Mouse (Mus musculus) forebrain, postnatal 0 days (tissue): ENCODE data around the gene Klhl24. TPM values are rescaled to one million over a fixed set of nuclear protein-coding genes. Genes with fewer than 3 reads are reported as not detected.
A peak's percentile ranks its signal among the peaks of the same experiment; 100 is the strongest.

Source experiments
- ATAC-seq: fragments of 200-750 bp; cut with Nextera tagmentation; 2 replicates; pipeline ENCODE4 v1.8.0; 2017; ENCODE audit warnings: mild to moderate bottlenecking, moderate library complexity
- DNase-seq: peaks from one replicate; pipeline ENCODE4 v3.0.0-alpha.2; 2015
- H3K27ac ChIP-seq: fragments of 300-500 bp; sonication (generic); 2 replicates; pipeline ENCODE4 v1.5.1; 2014; ENCODE audit warnings: low read depth, mild to moderate bottlenecking, antibody characterized with exemption, low read length, moderate library complexity, mixed read lengths
- H3K27me3 ChIP-seq: fragments of 300-500 bp; sonication (generic); 2 replicates; pipeline ENCODE4 v1.6.1; 2014; ENCODE audit warnings: mild to moderate bottlenecking, low read length, mixed read lengths; ENCODE audit not compliant: insufficient read depth
- H3K36me3 ChIP-seq: fragments of 300-500 bp; sonication (generic); 2 replicates; pipeline ENCODE4 v1.6.1; 2014; ENCODE audit warnings: mild to moderate bottlenecking, moderate library complexity; ENCODE audit not compliant: insufficient read depth
- H3K4me1 ChIP-seq: fragments of 300-500 bp; sonication (generic); 2 replicates; pipeline ENCODE4 v1.6.1; 2014; ENCODE audit warnings: antibody characterized with exemption; ENCODE audit not compliant: insufficient read depth
- H3K4me2 ChIP-seq: fragments of 300-500 bp; sonication (generic); 2 replicates; pipeline ENCODE4 v1.6.1; 2014; ENCODE audit warnings: low read depth, mild to moderate bottlenecking, moderate library complexity
- H3K4me3 ChIP-seq: fragments of 300-500 bp; sonication (generic); 2 replicates; pipeline ENCODE4 v1.5.1; 2014; ENCODE audit warnings: low read depth, low read length, mixed read lengths
- H3K9ac ChIP-seq: fragments of 300-500 bp; sonication (generic); 2 replicates; pipeline ENCODE4 v1.6.1; 2014; ENCODE audit warnings: mild to moderate bottlenecking
- H3K9me3 ChIP-seq: fragments of 300-500 bp; sonication (generic); 2 replicates; pipeline ENCODE4 v1.6.1; 2016; ENCODE audit warnings: low read length
- CTCF ChIP-seq: sonication (generic); IDR thresholded peaks from 2 replicates; pipeline ENCODE4 v1.5.1; 2016; ENCODE audit warnings: antibody characterized with exemption, control low read depth, low read depth
- WGBS: fragments of 180-500 bp; shearing (Covaris S2); extraction: QIAGEN DNeasy Blood & Tissue Kit; methylation state at CpG from one replicate; pipeline ENCODE4 v1.1.7; 2014; 5-methylcytosine and 5-hydroxymethylcytosine counted together
- polyA plus RNA-seq: library from polyadenylated mRNA; unstranded; fragments of >200 nt; fragmentation: Nextera tagmentation; extraction: Ambion mirVana; gene quantifications from 2 replicates; pipeline ENCODE4 v1.2.1, GENCODE M21; 2015
- total RNA-seq: library from RNA; depleted of rRNA; stranded (reverse); fragments of >200 nt; gene quantifications from 2 replicates; pipeline ENCODE4 v1.2.3, GENCODE M21; 2014; rRNA removed

The Klhl24 gene
- total and polyA plus RNA-seq, 2 experiments from 2014 or later = 43.1 to 130 TPM

DNA sequence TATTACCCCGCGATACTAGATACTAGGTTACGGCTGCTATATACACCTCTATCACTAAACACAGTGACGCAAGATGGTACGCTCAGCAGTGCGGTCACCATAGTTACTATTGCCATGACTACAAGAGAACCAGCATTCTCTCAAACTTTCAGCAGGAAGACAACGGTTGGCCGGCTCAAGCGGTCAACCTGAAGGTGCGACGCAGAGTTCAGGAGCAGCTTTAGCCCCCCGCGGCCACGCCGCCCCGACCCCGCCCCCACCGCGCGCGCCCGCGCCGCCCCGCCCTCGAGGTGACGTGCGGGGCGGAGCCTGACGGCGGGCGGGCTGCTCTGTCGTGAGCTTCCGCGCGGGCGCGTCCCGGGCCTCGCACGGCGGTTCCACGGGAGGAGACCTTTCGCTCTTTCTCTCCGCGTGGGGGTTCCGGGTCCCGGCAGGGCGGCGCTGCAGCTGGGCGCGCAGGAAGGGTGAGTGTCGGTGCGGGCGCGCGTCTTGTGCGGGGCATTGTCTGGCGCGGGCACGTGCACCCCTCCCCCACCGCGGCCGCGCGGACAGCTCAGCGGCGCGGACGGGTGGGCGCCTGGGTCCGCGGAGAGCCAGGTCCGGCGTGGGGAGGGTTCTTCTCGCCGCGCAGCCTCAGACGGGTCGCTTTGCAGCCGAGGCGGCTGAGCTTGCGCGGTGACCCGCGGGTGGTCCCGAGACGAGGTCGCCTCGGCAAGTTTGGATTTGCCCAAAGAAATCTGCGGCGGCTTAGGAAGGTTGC is 43.6 kb downstream of the Klhl24 start, which contains the start of gene Yeats2:
Gene Yeats2 (plus strand): TSS at position 292 of the 760 bp plus-strand sequence.
- no peaks in the 10 kb centered on the region for H3K9me3 ChIP-seq
- H3K4me1 ChIP-seq = 0 out of 2 replicates have a peak, but pooled peaks cover 3% of the 10 kb centered on the region
- peak within 1 kb of the TSS; percentile 55 for H3K4me2 ChIP-seq
- no peaks in the 10 kb centered on the region for H3K27me3 ChIP-seq
- H3K27ac ChIP-seq = peak within 1 kb of the TSS; percentile 97
- 6% methylated on average over 82 of the region's 92 CpGs for WGBS
- TF ChIP-seq CTCF = peak; percentile 48
- DNase-seq = peak; percentile 89
- ATAC-seq = peak; percentile 96
- H3K4me3 ChIP-seq = peak within 1 kb of the TSS; percentile 84
- peak within 1 kb of the TSS; percentile 92 for H3K9ac ChIP-seq
- H3K36me3 ChIP-seq = no peaks in the 10 kb centered on the region

- no peak for TF ChIP-seq CTCF
These were observed 47.2 kb downstream of the Klhl24 start for GRCm38 (mm10) chr16:20144568-20144967.

GRCm38 (mm10) chr16:20151991-20152390 is 54.6 kb downstream of the Klhl24 start:
- Histone ChIP-seq H3K4me1 (no peaks in the 10 kb centered on the region), H3K9me3 (no peaks in the 10 kb centered on the region), H3K4me3 (no peak overlapping the region), H3K27ac (no peak overlapping the region), H3K36me3 (peaks cover 36% of the 10 kb centered on the region), H3K4me2 (no peak overlapping the region), H3K27me3 (no peaks in the 10 kb centered on the region), H3K9ac (no peak overlapping the region)
- no peak for ATAC-seq
- 80% methylated on average over 5 of the region's 5 CpGs for WGBS
- DNase-seq = no peak
- no peak for TF ChIP-seq CTCF

More at GRCm38 (mm10) chr16:20144568-20144967, 47.2 kb downstream of the Klhl24 start:
- H3K27me3 ChIP-seq = no peaks in the 10 kb centered on the region
- 0 out of 2 replicates have a peak, but pooled peaks cover 3% of the 10 kb centered on the region for H3K4me1 ChIP-seq
- ATAC-seq = no peak
- H3K27ac ChIP-seq = no peak overlapping the region
- DNase-seq = no peak
- 96% methylated on average over 3 of the region's 3 CpGs for WGBS
- H3K4me2 ChIP-seq = no peak overlapping the region
- no peak overlapping the region for H3K9ac ChIP-seq
- no peaks in the 10 kb centered on the region for H3K36me3 ChIP-seq
- H3K4me3 ChIP-seq = no peak overlapping the region
- no peaks in the 10 kb centered on the region for H3K9me3 ChIP-seq

- no peak for TF ChIP-seq CTCF
- Histone ChIP-seq H3K4me2 (no peak overlapping the region), H3K9ac (no peak overlapping the region), H3K36me3 (peaks cover 47% of the 10 kb centered on the region), H3K9me3 (no peaks in the 10 kb centered on the region), H3K4me1 (no peaks in the 10 kb centered on the region), H3K4me3 (no peak overlapping the region), H3K27ac (no peak overlapping the region), H3K27me3 (no peaks in the 10 kb centered on the region)
- ATAC-seq (no peak), DNase-seq (no peak)
- 64% methylated on average over 3 of the region's 3 CpGs for WGBS
These were observed 56.4 kb downstream of the Klhl24 start for GRCm38 (mm10) chr16:20153742-20154141.

- 81% methylated on average over 2 of the region's 2 CpGs for WGBS
- H3K27ac ChIP-seq = no peak overlapping the region
- peaks cover 75% of the 10 kb centered on the region for H3K36me3 ChIP-seq
- DNase-seq (no peak), ATAC-seq (no peak)
- peak; percentile 25 for TF ChIP-seq CTCF
- H3K27me3 ChIP-seq = no peaks in the 10 kb centered on the region
- H3K9me3 ChIP-seq = no peaks in the 10 kb centered on the region
- H3K4me3 ChIP-seq = no peak overlapping the region
- no peaks in the 10 kb centered on the region for H3K4me1 ChIP-seq
- no peak overlapping the region for H3K4me2 ChIP-seq
- H3K9ac ChIP-seq = no peak overlapping the region
These were observed 62.8 kb downstream of the Klhl24 start for GRCm38 (mm10) chr16:20160130-20160529.

DNA sequence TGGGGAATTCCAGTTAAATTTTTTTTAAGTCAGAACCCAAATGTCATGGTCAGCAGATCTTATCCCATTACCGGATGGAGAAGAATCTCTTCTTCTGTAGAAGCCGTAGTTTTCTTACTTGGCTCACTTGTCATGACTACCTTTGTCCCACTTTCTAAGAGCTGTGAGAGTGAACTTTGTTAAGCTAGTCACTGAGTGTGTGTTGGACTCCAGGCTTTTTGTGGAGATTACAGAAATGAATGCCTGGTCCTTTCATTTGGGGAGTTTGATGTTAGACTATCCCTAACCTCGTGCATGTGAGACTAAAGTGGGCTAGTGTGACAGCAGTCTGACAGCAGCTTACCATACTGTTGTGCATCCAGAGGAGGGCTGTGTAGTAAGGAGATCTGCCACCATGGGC is 71.7 kb downstream of the Klhl24 start:
- Histone ChIP-seq H3K36me3 (peaks cover 35% of the 10 kb centered on the region), H3K9ac (no peak overlapping the region), H3K27me3 (no peaks in the 10 kb centered on the region), H3K4me3 (no peak overlapping the region), H3K4me2 (no peak overlapping the region), H3K27ac (no peak overlapping the region), H3K4me1 (no peaks in the 10 kb centered on the region), H3K9me3 (no peaks in the 10 kb centered on the region)
- ATAC-seq (peak; percentile 36), DNase-seq (no peak)
- WGBS = 74% methylated on average over 3 of the region's 3 CpGs
- no peak for TF ChIP-seq CTCF

- TF ChIP-seq CTCF = no peak
- H3K27ac ChIP-seq = no peak overlapping the region
- H3K9me3 ChIP-seq = no peaks in the 10 kb centered on the region
- WGBS = 59% methylated on average over 3 of the region's 3 CpGs
- H3K4me3 ChIP-seq = no peak overlapping the region
- ATAC-seq = peak; percentile 86
- peak; percentile 10 for DNase-seq
- H3K4me1 ChIP-seq = no peaks in the 10 kb centered on the region
- no peaks in the 10 kb centered on the region for H3K27me3 ChIP-seq
- no peak overlapping the region for H3K4me2 ChIP-seq
- peaks cover 40% of the 10 kb centered on the region for H3K36me3 ChIP-seq
- no peak overlapping the region for H3K9ac ChIP-seq
These were observed 72.2 kb downstream of the Klhl24 start for GRCm38 (mm10) chr16:20169471-20170106.

Other genes with a start within 250 kb of the Klhl24 start
- gene Klhl6, start 114.5 kb upstream of the Klhl24 start, total RNA-seq = 2.7 and 3.2 TPM in 2 replicates
- gene Klhl6, start 114.5 kb upstream of the Klhl24 start, polyA plus RNA-seq = 2.2 and 3.0 TPM in 2 replicates
- 36.0 and 43.9 TPM in 2 replicates for gene Yeats2, start 43.5 kb downstream of the Klhl24 start, total RNA-seq
- gene Yeats2, start 43.5 kb downstream of the Klhl24 start, polyA plus RNA-seq = 5.6 and 10.1 TPM in 2 replicates
- gene Map6d1, start 143.8 kb downstream of the Klhl24 start, total RNA-seq = 4.8 and 7.2 TPM in 2 replicates
- 2.7 and 4.2 TPM in 2 replicates for gene Map6d1, start 143.8 kb downstream of the Klhl24 start, polyA plus RNA-seq
- 32.7 and 39.2 TPM in 2 replicates for gene Parl, start 204.8 kb downstream of the Klhl24 start, total RNA-seq
- gene Parl, start 204.8 kb downstream of the Klhl24 start, polyA plus RNA-seq = 90.9 and 91.2 TPM in 2 replicates
- not detected in 2 replicates for gene Cyp2ab1, start 227.9 kb downstream of the Klhl24 start, total RNA-seq
- gene Cyp2ab1, start 227.9 kb downstream of the Klhl24 start, polyA plus RNA-seq = not detected in 2 replicates